Mouse (Mus musculus) T-helper 2 cell (primary cell): Measurements from ENCODE around the gene Plac9b.
"Not testable (repeated sequence)": the region's sequence is repeated elsewhere in the genome, so short reads cannot be mapped to it uniquely, and the experiment has no call there.

ENCODE experiments used
- in situ Hi-C: fragments of 300-600 bp; cut with MboI, MseI; formaldehyde crosslinking; loops from one replicate; pipeline ENCODE4 v1.15.1; 2025; ENCODE audit warnings: high pct_unique_total_duplicates

The Plac9b gene

DNA sequence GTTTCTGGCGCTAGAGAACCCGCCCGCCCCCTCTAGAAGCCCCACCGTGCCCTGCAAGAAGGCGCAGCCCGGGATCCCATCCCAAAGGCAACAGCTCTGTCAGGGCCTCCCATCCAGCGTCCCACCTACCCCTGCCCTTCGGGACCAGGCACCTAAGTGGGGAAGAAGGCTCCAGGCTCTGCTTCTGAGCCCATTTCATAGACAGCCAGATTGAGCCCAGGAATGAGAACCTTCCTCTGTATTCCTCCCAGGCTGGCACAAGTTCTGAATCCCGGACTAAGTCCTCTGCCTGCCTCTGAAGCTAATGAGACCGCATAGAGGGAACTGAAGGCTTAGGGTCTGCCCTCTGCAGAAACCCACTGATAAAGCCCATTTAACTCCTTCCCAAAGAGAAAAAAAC lies at the start of gene Plac9b:
TSS of gene Plac9b (minus strand) at position 101 of the 400 bp plus-strand sequence.
- in situ Hi-C loops, result not testable (repeated sequence)

DNA sequence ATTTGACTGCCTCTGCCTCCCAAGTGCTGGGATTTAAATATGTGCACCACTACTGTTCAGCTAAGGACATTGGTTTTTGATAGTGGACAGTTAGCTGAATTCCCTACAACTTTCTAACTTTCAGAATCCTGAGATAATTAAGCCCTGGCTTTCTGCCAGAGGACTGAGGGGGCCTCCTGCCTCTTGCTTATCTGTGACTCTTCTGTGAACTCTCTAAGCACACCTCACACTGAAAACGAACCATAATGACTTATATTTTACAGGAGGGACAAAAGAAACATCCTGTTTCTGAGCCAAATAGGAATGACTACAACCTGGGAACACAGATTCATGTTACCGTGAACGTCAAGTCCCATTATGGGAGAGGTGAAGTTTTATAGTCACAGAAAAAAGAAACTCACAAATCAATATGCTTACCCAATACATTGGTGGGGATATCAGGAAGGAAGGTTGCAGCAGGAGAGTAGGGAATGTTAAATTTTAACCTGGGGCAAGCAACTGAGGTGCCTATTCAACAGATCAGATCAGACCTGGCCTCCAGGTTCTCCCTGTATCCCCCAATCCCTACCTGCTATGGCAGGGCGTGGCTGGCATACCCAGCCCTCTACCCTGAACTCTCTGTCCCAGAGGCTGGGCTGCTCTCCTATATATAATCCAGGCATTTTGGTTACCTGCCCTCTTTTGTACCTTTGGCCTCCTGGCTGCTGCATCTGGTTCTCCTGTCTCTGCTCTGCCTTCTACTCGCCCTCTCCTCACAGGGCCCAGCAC lies 34.1 kb upstream of the Plac9b start:
- in situ Hi-C loops, result not testable (repeated sequence)

DNA sequence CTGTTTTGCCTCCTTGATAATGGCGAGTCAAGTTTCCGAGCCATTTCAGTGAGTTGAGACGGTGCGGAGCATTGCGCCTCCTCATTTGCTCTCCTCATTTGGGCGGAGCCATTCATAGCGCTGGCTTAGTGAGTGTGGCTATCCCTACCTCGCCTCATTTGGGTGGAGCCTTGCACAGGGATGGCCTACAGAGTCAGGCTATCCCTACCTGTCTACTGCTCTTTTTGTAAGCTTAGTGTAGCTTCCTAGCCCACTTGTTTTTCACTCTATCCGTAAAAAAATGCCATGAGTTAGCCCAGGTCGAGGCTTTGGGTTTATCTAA lies 24.6 kb upstream of the Plac9b start, which contains the start of gene Tmem254b:
TSS of gene Tmem254b (minus strand) at position 116 of the 322 bp plus-strand sequence.
- in situ Hi-C loops, result not testable (repeated sequence)

DNA sequence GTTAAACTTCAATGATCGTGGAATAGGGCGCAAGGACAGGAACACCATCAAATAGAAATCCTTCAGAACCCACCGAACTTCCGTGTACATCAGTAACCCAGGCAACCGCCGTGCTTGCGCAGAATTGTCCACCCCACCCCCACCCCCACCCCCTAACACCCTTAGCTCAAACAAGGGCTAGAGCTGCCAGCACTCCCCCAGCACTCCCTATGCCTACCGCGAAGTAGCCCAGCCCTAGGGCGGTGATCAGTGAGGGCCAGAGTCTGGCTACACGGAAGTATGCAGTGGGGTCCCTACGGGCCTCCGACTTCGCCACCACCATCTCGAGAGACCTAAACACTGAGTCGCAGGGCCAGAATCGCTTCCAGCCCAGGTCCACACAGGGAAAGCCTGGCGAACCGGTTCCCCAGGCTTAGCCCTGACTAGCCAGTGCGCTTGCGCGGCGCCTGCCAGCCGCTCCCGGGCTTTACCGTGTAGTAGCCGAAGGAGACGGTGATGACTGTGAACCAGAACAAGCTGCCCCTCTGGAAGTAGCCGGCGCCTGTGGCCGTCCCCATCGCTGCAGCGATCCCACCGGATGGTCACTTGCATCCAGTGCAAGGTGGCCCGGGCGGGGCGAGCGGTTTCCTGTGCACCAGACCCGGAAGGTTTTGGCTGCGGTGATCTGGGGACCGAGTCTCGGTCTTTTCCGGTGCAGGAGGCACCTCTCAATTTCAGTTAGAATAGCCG lies 24.1 kb upstream of the Plac9b start:
- in situ Hi-C loops, result not testable (repeated sequence)

DNA sequence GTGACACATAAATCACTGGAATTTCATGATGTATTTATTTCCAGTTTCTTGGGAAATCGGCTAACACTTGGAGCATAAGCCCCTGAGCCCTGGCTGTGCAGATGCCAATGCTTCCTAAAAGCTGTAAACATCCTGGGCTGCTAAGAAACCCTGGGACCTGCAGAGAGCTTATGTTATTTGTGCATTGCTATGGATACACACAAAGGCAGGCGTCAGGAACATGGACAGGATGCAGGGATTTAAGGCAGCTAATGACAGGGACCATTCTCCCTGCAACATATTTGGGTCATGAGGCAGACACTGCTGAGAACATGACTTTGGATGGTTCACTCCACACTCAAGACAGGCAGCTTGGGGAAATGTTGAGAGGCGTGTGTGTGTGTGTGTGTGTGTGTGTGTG lies 15.6 kb upstream of the Plac9b start:
- in situ Hi-C loops, result not testable (repeated sequence)

DNA sequence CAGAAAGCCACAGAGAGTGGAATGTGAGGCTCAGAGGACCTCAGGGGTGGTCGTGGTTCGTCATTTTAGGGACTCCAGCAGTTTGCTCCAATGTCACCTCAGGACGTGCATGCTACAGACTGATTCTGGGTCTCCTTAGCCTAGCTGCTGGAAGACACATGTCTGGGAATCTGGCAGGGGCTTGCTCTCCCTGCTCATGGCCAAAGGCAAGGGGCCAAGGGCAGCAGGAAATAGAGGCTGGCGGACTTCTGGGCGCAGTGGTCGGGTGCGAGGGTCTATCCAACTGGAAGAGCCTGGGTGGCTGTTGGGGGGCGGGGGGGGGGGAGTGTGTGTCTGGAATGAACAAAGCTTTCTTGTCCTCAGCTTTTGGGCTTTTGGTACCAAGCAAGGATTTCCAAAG lies 6.1 kb upstream of the Plac9b start:
- in situ Hi-C loops, result not testable (repeated sequence)

DNA sequence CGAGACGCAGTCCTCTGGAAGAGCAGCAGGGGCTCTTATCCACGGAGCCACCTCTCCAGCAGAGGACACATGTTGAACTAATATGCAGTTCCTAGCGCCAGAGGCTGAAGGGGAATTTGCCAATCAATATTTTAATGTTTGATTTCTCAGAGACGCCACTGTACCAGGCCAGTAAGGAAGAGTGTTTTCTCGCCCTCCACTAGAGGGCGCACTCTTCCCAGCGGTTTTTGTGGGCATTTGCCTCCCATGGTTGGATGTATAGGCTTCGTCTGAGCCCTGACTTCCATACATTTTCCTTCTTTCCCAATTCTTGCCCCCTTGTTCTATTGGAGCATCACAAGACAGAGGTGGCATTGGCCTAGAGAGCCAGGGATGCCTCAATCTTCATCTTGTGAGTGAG lies 4.4 kb upstream of the Plac9b start:
- in situ Hi-C loops, result not testable (repeated sequence)

DNA sequence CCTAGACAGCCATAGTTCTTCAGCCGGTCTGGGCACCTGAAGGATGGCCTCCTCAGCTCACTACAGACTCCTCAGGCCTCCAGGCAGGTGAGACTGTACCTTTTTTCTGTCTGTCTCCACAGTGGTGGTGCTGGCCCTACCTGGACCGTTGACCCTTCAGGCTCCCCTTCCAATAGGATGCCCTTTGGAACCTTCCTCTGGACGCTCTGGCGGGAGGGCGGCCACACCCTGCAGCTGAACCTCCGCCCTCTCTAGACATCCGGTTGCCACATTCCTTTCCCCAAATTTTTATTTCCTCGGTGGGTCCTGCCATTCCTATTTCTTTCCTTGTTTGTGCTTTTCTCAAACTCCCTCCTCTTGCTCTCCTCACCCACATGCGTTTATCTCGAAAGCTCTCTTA lies 620 bp downstream of the Plac9b start:
- in situ Hi-C loops, result not testable (repeated sequence)

DNA sequence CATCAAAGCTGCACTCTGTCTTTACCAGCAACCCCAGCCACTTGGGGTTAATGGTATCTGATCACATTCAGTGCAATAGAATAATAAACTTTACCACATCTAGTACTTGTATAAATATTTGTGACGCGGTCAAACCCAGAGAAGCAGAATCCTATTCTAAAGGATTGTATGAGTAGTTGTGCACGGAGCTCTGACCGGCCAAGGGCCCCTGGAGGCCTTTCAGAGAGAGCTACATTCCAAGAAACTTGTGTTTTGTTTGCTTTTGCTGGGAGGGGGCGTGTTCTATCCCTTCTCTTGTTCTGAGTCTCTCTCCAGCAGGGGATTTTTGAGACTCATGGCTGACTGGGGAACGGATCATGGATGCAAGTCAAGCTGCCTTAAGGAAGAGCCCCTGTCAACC lies 7.3 kb downstream of the Plac9b start:
- in situ Hi-C loops, result not testable (repeated sequence)

DNA sequence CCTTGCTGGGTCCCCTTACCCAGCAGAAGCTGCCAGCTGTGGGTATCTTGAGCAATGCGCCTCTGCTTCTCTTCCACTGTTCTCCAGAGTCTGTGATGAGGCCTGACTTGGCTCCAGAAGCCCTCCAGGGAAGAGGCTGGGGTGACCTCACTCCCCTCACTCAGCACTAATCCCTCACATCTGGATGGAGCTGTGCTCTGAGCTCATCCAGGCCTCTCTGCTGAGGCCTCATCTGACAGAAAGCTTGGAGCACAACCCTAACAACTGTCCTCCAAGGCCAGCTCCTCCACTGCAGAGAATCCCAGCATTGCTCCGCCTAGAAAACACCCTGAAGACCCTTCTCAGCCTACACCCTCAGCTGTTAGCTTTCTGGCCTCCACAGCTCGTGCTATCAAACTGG lies 8.3 kb downstream of the Plac9b start:
- in situ Hi-C loops, result not testable (repeated sequence)

DNA sequence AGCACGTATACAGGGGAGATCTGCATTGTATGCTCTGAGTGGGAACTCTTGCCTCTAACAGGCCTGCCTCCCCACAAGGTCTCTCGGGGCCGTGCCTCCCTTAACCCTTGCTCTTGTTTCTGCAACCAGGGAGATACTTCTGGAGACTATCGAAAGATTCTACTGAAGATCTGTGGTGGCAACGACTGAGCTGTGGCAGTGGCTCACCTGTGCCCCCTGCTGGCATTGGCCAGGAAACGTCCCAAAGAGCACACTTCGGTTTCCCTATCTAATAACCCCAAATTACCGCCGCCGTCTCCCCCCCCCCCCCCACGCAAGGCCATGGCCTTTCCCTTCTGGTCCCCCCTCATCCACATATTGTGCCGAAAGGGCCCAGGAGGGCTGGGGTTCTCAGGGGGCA lies 17.0 kb downstream of the Plac9b start:
- in situ Hi-C loops, result not testable (repeated sequence)

DNA sequence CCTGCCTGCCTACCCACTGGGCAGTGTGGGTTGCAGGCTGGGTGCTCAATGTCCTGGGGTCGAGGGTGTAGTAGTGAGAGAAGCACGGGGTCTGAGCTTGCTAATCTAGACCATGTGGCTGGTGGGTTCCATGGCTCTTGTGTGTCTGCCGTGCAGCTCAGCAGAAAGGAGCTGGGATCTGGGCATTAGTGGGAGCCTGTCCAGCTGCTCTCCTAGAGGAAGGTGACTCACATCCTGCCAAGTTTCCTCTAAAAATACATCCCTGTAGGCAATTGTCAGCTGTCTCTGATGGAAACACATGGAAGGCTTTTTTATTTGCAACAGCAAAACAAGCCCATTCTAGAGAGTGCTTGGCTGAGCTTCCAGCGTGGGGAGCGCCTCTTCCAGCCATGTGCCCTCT lies 19.9 kb downstream of the Plac9b start:
- in situ Hi-C loops, result loop anchor here (5.0 kb wide), 1 partner anchor 290 kb away; no protein-coding TSS in a partner anchor

DNA sequence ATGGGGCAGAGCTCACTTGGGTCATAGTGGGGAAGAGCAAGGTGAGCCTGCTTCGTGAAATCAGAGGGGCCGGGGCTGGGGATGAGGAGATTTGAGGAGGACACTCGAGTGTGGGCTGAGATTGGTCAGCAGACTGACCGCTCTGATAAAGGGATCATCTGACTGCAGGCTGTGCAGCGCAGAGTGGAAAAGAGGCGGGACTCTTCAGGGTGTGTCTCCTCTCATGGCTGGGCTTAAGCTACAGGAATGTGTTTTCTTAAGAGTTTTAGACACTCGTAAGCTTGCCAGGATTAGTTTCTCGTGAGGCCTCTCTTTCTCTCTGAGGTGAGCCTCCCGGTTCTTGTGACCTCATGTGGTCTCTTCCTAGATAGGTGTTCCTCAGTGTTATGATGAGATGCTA lies 21.1 kb downstream of the Plac9b start:
- in situ Hi-C loops, result loop anchor here (5.0 kb wide), 1 partner anchor 289 kb away; no protein-coding TSS in a partner anchor

DNA sequence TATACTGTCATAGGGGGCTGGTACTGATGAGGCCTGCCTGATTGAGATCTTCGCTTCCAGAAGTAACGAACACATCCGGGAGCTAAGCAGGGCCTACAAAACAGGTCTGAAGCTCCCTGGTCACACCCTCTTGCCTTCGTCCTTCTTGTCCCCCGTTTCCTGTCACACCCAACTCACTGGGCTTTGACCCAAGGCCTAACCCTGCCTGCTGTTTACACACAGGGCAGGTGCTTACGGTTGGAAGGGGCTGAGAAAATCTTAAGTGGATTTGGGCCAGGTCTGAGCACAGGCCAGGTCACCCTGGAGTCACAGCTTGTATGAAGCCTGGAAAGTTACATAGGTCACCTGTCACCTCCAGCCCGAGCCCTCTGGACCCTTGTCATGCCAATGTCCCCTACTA lies 26.2 kb downstream of the Plac9b start:
- in situ Hi-C loops, result not testable (repeated sequence)

DNA sequence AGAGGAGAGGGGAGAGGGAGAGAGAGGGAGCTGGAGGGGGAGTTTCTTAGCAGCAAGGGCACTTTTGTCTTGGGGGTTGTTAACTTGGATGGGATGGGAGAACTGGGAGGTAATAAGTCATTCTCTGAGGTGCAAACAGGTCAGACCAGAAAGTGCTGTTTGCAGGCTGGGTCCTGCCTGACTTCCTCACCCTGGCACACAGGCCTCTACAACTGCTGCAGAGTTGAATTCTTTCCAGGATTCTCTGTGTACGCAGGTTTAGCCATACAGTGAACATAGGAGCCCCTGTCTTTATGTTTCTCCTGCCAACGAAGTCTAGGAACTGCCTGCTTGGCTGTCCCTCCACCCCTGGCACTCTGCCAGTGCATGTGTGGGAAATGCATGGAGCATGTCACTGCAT lies 35.2 kb downstream of the Plac9b start:
- in situ Hi-C loops, result not testable (repeated sequence)

DNA sequence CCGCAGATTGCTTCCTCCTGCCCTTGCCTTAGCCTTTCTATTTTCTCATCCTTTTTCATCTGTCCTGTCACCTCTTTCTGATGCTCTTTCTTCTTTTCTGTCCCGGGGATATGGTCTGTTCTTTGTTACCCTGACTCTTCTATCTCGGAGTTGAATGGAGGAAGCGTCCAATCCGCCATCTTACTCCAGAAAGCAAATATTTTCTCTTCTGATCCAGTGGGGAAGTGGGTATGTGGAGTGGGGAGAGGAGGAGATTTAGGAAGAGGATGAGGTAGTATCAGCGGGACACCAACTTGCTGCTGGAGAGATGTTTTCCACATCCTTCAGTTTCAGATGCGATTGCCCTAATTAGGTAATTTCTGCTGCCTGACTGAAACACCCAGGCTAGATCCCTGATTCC lies 63.2 kb downstream of the Plac9b start:
- in situ Hi-C loops, result not testable (repeated sequence)

DNA sequence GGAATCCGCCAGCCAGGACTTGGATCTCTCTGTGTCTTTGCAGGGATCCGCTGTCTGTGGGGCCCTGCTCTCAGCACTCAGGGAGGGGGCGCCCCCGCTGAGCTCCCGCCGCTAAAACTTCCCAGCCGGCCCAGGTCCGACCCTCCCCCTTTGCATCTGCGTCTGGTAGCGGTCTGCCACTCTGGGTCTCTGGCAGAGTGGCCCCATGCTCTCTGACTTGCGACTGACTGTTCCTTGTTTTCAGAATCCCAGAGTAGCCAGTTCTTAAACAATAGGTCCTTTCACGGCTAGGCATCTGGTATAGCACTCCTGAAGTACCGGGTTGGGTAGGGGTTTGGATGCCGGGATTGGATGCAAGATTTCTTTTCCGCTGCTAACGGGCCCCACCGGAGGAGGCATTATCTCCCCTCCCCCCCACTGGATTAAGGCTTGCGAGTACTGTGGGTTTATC lies 63.7 kb downstream of the Plac9b start:
- in situ Hi-C loops, result not testable (repeated sequence)

DNA sequence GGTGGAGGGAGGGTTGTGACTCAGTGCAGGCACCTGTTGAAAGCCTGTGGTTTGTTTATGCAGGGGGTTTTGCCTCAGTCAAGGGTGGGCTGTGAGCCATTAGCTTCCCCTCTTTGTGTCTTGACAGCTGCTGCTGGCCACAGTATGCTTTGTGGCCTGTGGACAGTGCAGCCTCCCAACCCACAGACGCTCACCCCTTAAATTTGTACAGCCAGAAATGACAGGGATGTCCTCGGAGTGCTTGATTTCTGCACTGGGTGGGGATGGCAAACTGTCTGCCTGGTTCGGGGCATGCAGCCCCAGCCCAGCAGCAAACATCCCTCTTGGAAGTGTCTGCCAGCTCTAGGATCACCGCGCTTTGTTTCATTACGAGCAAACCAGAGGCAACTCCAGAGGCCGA lies 64.1 kb downstream of the Plac9b start, which contains the start of gene Duxbl2:
TSS of gene Duxbl2 (plus strand) at position 200 of the 400 bp plus-strand sequence.
- in situ Hi-C loops, result not testable (repeated sequence)
